Mouse (Mus musculus) MEL (cell line): ENCODE measurements around the gene Igf2bp1. TPM values are rescaled to one million over a fixed set of nuclear protein-coding genes. Genes with fewer than 3 reads are reported as not detected.

Experiments
- DNase-seq: peaks from one replicate; pipeline ENCODE4 v3.0.0; 2011; ENCODE audit warnings: low read depth, low spot score
- H3K27ac ChIP-seq: 2 replicates; pipeline ENCODE4 v1.5.1; 2012; ENCODE audit warnings: low read depth, mild to moderate bottlenecking, control low read depth, low read length, moderate library complexity; ENCODE audit not compliant: control insufficient read depth
- H3K27me3 ChIP-seq, 2 experiments: fragments of 150-350 bp in 1 of 2; sonication (generic) in 1 of 2; 2 replicates each; pipeline ENCODE4 v1.6.1; 2012; ENCODE audit warnings: low read length in 2 of 2, mild to moderate bottlenecking in 2 of 2, improper control_type of control experiment in 1 of 2, moderate library complexity in 1 of 2; ENCODE audit not compliant: insufficient read depth in 2 of 2, control insufficient read depth in 1 of 2
- H3K36me3 ChIP-seq, 2 experiments: 2 replicates each; pipeline ENCODE4 v1.6.1; 2012 to 2014; ENCODE audit warnings: low read length in 2 of 2, improper control_type of control experiment in 1 of 2, inconsistent platforms in 1 of 2, mild to moderate bottlenecking in 1 of 2; ENCODE audit not compliant: insufficient read depth in 2 of 2, control insufficient read depth in 1 of 2
- H3K4me1 ChIP-seq, 2 experiments: fragments of 150-350 bp in 1 of 2; sonication (generic) in 1 of 2; 2 replicates each; pipeline ENCODE4 v1.6.1; 2012; ENCODE audit warnings: low read length in 2 of 2, improper control_type of control experiment in 1 of 2, mild to moderate bottlenecking in 1 of 2; ENCODE audit not compliant: insufficient read depth in 2 of 2, control insufficient read depth in 1 of 2
- H3K4me3 ChIP-seq, 2 experiments: fragments of 150-350 bp in 1 of 2; sonication (generic) in 1 of 2; 2 replicates each; pipeline ENCODE4 v1.5.1; 2012; ENCODE audit warnings: low read depth in 2 of 2, low read length in 2 of 2, mild to moderate bottlenecking in 2 of 2, moderate library complexity in 2 of 2, control low read depth in 1 of 2, improper control_type of control experiment in 1 of 2; ENCODE audit not compliant: control insufficient read depth in 1 of 2, insufficient read depth in 1 of 2
- H3K79me2 ChIP-seq: 2 replicates; pipeline ENCODE4 v1.6.1; 2012; ENCODE audit warnings: mild to moderate bottlenecking, low read length, moderate library complexity; ENCODE audit not compliant: control insufficient read depth, poor library complexity, insufficient read depth
- H3K9ac ChIP-seq: 2 replicates; pipeline ENCODE4 v1.6.1; 2012; ENCODE audit warnings: low read depth, mild to moderate bottlenecking, control low read depth, low read length, moderate library complexity; ENCODE audit not compliant: control insufficient read depth, poor library complexity, severe bottlenecking
- H3K9me3 ChIP-seq: fragments of 150-350 bp; sonication (generic); replicated peaks from 2 replicates; pipeline ENCODE4 v1.6.1; 2012; ENCODE audit warnings: mild to moderate bottlenecking, low read length, improper control_type of control experiment, moderate library complexity; ENCODE audit not compliant: insufficient read depth
- BHLHE40 ChIP-seq: IDR thresholded peaks from 2 replicates; pipeline ENCODE4 v1.6.1; 2012; ENCODE audit warnings: low read depth, mild to moderate bottlenecking, inconsistent platforms, low read length, improper control_type of control experiment, borderline replicate concordance
- CHD2 ChIP-seq: IDR thresholded peaks from 2 replicates; pipeline ENCODE4 v1.6.1; 2011; ENCODE audit warnings: low read length, improper control_type of control experiment
- CTCF ChIP-seq, 3 experiments: IDR thresholded peaks in 2 of 3; conservative IDR thresholded peaks in 1 of 3; 2 replicates each; pipeline ENCODE4 v1.5.1; 2011 to 2012; ENCODE audit warnings: low read length in 3 of 3, low read depth in 2 of 3, mild to moderate bottlenecking in 2 of 3, improper control_type of control experiment in 1 of 3, inconsistent platforms in 1 of 3, mixed read lengths in 1 of 3, moderate library complexity in 1 of 3; ENCODE audit not compliant: control insufficient read depth in 1 of 3, insufficient read depth in 1 of 3, poor library complexity in 1 of 3, severe bottlenecking in 1 of 3
- ELF1 ChIP-seq: IDR thresholded peaks from 2 replicates; pipeline ENCODE4 v1.6.1; 2014; ENCODE audit warnings: low read depth, mild to moderate bottlenecking, inconsistent platforms, low read length, improper control_type of control experiment, moderate library complexity
- EP300 ChIP-seq, 2 experiments: IDR thresholded peaks; 2 replicates each; pipeline ENCODE4 v1.6.1; 2011; ENCODE audit warnings: improper control_type of control experiment in 2 of 2, low read length in 2 of 2, low read depth in 1 of 2, mild to moderate bottlenecking in 1 of 2
- ETS1 ChIP-seq: IDR thresholded peaks from 2 replicates; pipeline ENCODE4 v1.6.1; 2012; ENCODE audit warnings: low read depth, mild to moderate bottlenecking, inconsistent platforms, low read length, improper control_type of control experiment, moderate library complexity
- GABPA ChIP-seq: IDR thresholded peaks from 2 replicates; pipeline ENCODE4 v1.6.1; 2012; ENCODE audit warnings: low read depth, mild to moderate bottlenecking, inconsistent platforms, low read length, improper control_type of control experiment, moderate library complexity
- GATA1 ChIP-seq: IDR thresholded peaks from 2 replicates; pipeline ENCODE4 v1.6.1; 2011; ENCODE audit warnings: low read depth, low read length, improper control_type of control experiment
- HCFC1 ChIP-seq: IDR thresholded peaks from 2 replicates; pipeline ENCODE4 v1.6.1; 2012; ENCODE audit warnings: low read depth, mild to moderate bottlenecking, inconsistent platforms, low read length, improper control_type of control experiment, moderate library complexity
- JUND ChIP-seq: IDR thresholded peaks from 2 replicates; pipeline ENCODE4 v1.6.1; 2011; ENCODE audit warnings: low read depth, mild to moderate bottlenecking, improper control_type of control experiment, low read length
- KAT2A ChIP-seq: conservative IDR thresholded peaks from 2 replicates; pipeline ENCODE4 v1.6.1; 2012; ENCODE audit warnings: low read depth, low read length, improper control_type of control experiment, inconsistent platforms
- MAFK ChIP-seq: IDR thresholded peaks from 2 replicates; pipeline ENCODE4 v1.6.1; 2011; ENCODE audit warnings: low read depth, mild to moderate bottlenecking, low read length, improper control_type of control experiment, borderline replicate concordance
- MAX ChIP-seq: IDR thresholded peaks from 2 replicates; pipeline ENCODE4 v1.6.1; 2011; ENCODE audit warnings: low read length, improper control_type of control experiment
- MEF2A ChIP-seq: IDR thresholded peaks from 2 replicates; pipeline ENCODE4 v1.6.1; 2014; ENCODE audit warnings: low read depth, mild to moderate bottlenecking, inconsistent platforms, low read length, improper control_type of control experiment; ENCODE audit not compliant: poor library complexity, insufficient replicate concordance, severe bottlenecking; ENCODE audit errors: extremely low read depth
- MXI1 ChIP-seq: IDR thresholded peaks from 2 replicates; pipeline ENCODE4 v1.6.1; 2011; ENCODE audit warnings: mild to moderate bottlenecking, low read depth, low read length, improper control_type of control experiment
- MYB ChIP-seq: IDR thresholded peaks from 2 replicates; pipeline ENCODE4 v1.6.1; 2011; ENCODE audit warnings: mild to moderate bottlenecking, low read depth, low read length, improper control_type of control experiment
- NELFE ChIP-seq: IDR thresholded peaks from 2 replicates; pipeline ENCODE4 v1.6.1; 2011; ENCODE audit warnings: low read depth, low read length, improper control_type of control experiment
- NRF1 ChIP-seq: IDR thresholded peaks from 2 replicates; pipeline ENCODE4 v1.6.1; 2014; ENCODE audit warnings: low read depth, mild to moderate bottlenecking, inconsistent platforms, low read length, improper control_type of control experiment, moderate library complexity; ENCODE audit not compliant: poor library complexity, insufficient read depth, severe bottlenecking
- POLR2A ChIP-seq, 2 experiments: IDR thresholded peaks; 2 replicates each; pipeline ENCODE4 v1.6.1; 2011 to 2012; ENCODE audit warnings: low read length in 2 of 2, mild to moderate bottlenecking in 2 of 2, control low read depth in 1 of 2, improper control_type of control experiment in 1 of 2, low read depth in 1 of 2, moderate library complexity in 1 of 2; ENCODE audit not compliant: control insufficient read depth in 1 of 2, insufficient read depth in 1 of 2, poor library complexity in 1 of 2
- POLR2AphosphoS2 ChIP-seq: IDR thresholded peaks from 2 replicates; pipeline ENCODE4 v1.6.1; 2011; ENCODE audit warnings: low read length, improper control_type of control experiment
- POLR2AphosphoS5 ChIP-seq: IDR thresholded peaks from 2 replicates; pipeline ENCODE4 v1.6.1; 2012; ENCODE audit warnings: low read depth, borderline replicate concordance, mild to moderate bottlenecking, inconsistent platforms, low read length, moderate library complexity, mixed read lengths
- RAD21 ChIP-seq: IDR thresholded peaks from 2 replicates; pipeline ENCODE4 v1.6.1; 2011; ENCODE audit warnings: mild to moderate bottlenecking, low read depth, low read length, improper control_type of control experiment
- SIN3A ChIP-seq: IDR thresholded peaks from 2 replicates; pipeline ENCODE4 v1.6.1; 2012; ENCODE audit warnings: low read length, improper control_type of control experiment, inconsistent platforms
- SMC3 ChIP-seq: IDR thresholded peaks from 2 replicates; pipeline ENCODE4 v1.6.1; 2011; ENCODE audit warnings: low read depth, low read length, improper control_type of control experiment
- TAL1 ChIP-seq: IDR thresholded peaks from 2 replicates; pipeline ENCODE4 v1.6.1; 2012; ENCODE audit warnings: mild to moderate bottlenecking, inconsistent platforms, low read length, moderate library complexity, mixed read lengths
- TBP ChIP-seq: IDR thresholded peaks from 2 replicates; pipeline ENCODE4 v1.8.0; 2011; ENCODE audit warnings: low read depth, low read length, improper control_type of control experiment
- UBTF ChIP-seq: IDR thresholded peaks from 2 replicates; pipeline ENCODE4 v1.6.1; 2012; ENCODE audit warnings: low read depth, mild to moderate bottlenecking, inconsistent platforms, low read length, improper control_type of control experiment, moderate library complexity, borderline replicate concordance; ENCODE audit not compliant: insufficient read depth
- USF1 ChIP-seq: IDR thresholded peaks from 2 replicates; pipeline ENCODE4 v1.6.1; 2014; ENCODE audit warnings: low read depth, mild to moderate bottlenecking, inconsistent platforms, low read length, improper control_type of control experiment, moderate library complexity
- ZKSCAN1 ChIP-seq: IDR thresholded peaks from 2 replicates; pipeline ENCODE4 v1.6.1; 2012; ENCODE audit warnings: low read depth, mild to moderate bottlenecking, inconsistent platforms, low read length, improper control_type of control experiment, moderate library complexity
- ZNF384 ChIP-seq: IDR thresholded peaks from 2 replicates; pipeline ENCODE4 v1.6.1; 2012; ENCODE audit warnings: low read depth, mild to moderate bottlenecking, inconsistent platforms, low read length, improper control_type of control experiment
- polyA plus RNA-seq, 2 experiments: library from polyadenylated mRNA; stranded (reverse) in 1 of 2; unstranded in 1 of 2; fragments of >175 nt in 1 of 2; fragments of >200 nt in 1 of 2; gene quantifications; 2 replicates each; pipeline versions ENCODE4 v1.2.1 to v1.2.4; 2012; ENCODE audit warnings: low replicate concordance in 2 of 2, low read depth in 1 of 2; ENCODE audit not compliant: insufficient read length in 2 of 2, insufficient read depth in 1 of 2, missing spikeins in 1 of 2
- total RNA-seq: library from RNA; depleted of rRNA; stranded (reverse); fragments of 300-350 nt; gene quantifications from 2 replicates; pipeline ENCODE4 v1.2.3, GENCODE M21; 2012

Igf2bp1 gene
- total and polyA plus RNA-seq, 3 experiments, result 0.15 TPM; not detected in 2

GRCm38 (mm10) chr11:95945838-95946472, 59.8 kb downstream of the Igf2bp1 start:
- no peaks in the 10 kb centered on the region for H3K4me1 ChIP-seq
- no peaks in the 10 kb centered on the region for H3K9me3 ChIP-seq
- no peak overlapping the region for H3K9ac ChIP-seq
- no peak for DNase-seq
- H3K36me3 ChIP-seq, result no peaks in the 10 kb centered on the region
- no peak overlapping the region for H3K27ac ChIP-seq
- H3K4me3 ChIP-seq, result no peak overlapping the region
- TF ChIP-seq EP300 (IDR thresholded peaks at IDR 0.05; ENCODE audit: low read depth in 1 of 2, low read length in 2 of 2) (no peak), NELFE (no peak), JUND (no peak), RAD21 (no peak), GATA1 (no peak), MAX (no peak), KAT2A (no peak), POLR2A (IDR thresholded peaks at IDR 0.05; ENCODE audit: control insufficient read depth in 1 of 2, insufficient read depth in 1 of 2, low read depth in 1 of 2, low read length in 2 of 2, poor library complexity in 1 of 2) (no peak), MEF2A (no peak), ZKSCAN1 (no peak), MXI1 (no peak), UBTF (no peak), SIN3A (no peak), BHLHE40 (no peak), ETS1 (no peak)
- peaks cover 5 to 7% of the 10 kb centered on the region in 2 experiments for H3K27me3 ChIP-seq
- H3K79me2 ChIP-seq, result no peaks in the 10 kb centered on the region

DNA sequence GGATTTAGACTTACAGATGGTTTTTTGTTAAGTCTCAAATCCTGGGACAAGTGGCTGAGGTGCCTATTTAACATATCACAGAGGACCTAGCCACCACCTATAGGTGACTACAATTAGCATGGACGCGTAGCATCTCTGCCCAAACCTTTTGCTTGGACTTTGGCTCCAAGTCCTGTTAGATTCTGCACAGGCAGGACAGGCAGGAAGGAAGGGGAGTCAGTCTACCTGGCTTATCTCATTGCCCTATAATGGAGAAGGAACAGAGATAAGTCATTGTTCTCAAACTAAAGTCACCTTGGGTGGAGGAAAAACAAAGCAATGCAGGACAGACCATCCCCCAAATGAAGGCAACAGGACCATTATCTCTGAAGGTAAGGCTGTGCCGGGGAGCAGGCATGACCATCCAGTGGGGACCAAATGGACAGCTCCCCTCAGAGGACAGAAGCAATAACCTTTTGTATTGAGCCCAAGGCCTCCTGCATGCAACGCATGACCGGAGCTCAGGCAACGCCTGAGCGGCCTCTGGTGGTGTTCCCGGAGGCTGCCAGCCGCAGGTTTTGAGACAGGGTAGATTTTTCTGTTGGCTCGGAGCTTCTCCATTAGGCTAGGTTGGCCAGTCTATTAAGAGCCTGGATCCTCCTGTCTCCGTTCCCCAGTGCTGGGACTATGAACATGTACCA, 65.8 kb downstream of the Igf2bp1 start:
- no peaks in the 10 kb centered on the region for H3K36me3 ChIP-seq
- no peak overlapping the region for H3K27ac ChIP-seq
- no peak overlapping the region for H3K4me3 ChIP-seq
- peaks cover 7 to 12% of the 10 kb centered on the region in 2 experiments for H3K27me3 ChIP-seq
- H3K9ac ChIP-seq, result no peak overlapping the region
- H3K4me1 ChIP-seq, result no peaks in the 10 kb centered on the region
- no peaks in the 10 kb centered on the region for H3K9me3 ChIP-seq
- peak; percentile 21 for DNase-seq
- H3K79me2 ChIP-seq, result no peaks in the 10 kb centered on the region
- TF ChIP-seq CHD2 (no peak), POLR2AphosphoS5 (no peak), MYB (no peak), NRF1 (no peak), MXI1 (no peak), ELF1 (no peak), GABPA (no peak), TBP (no peak), USF1 (no peak), GATA1 (no peak), UBTF (no peak), MEF2A (no peak), TAL1 (no peak), CTCF (IDR thresholded peaks at IDR 0.05 in 2 of 3, conservative IDR thresholded peaks at IDR 0.05 in 1 of 3; ENCODE audit: control insufficient read depth in 1 of 3, insufficient read depth in 1 of 3, low read depth in 2 of 3, low read length in 3 of 3, poor library complexity in 1 of 3, severe bottlenecking in 1 of 3) (peak; percentile 5 to 52 (median 40); a peak in 3 of 6 replicates), MAX (no peak), MAFK (no peak), NELFE (no peak), SMC3 (peak; percentile 66), ZKSCAN1 (no peak), ZNF384 (no peak), HCFC1 (no peak), POLR2AphosphoS2 (no peak)
